Mouse (Mus musculus) MEL (cell line): ENCODE measurements around the gene Kat6b. TPM values are rescaled to one million over a fixed set of nuclear protein-coding genes. Genes with fewer than 3 reads are reported as not detected.

ENCODE experiments used
- DNase-seq: peaks from one replicate; pipeline ENCODE4 v3.0.0; 2011; ENCODE audit warnings: low read depth, low spot score
- H3K27ac ChIP-seq: 2 replicates; pipeline ENCODE4 v1.5.1; 2012; ENCODE audit warnings: low read depth, mild to moderate bottlenecking, control low read depth, low read length, moderate library complexity; ENCODE audit not compliant: control insufficient read depth
- H3K27me3 ChIP-seq, 2 experiments: fragments of 150-350 bp in 1 of 2; sonication (generic) in 1 of 2; 2 replicates each; pipeline ENCODE4 v1.6.1; 2012; ENCODE audit warnings: low read length in 2 of 2, mild to moderate bottlenecking in 2 of 2, improper control_type of control experiment in 1 of 2, moderate library complexity in 1 of 2; ENCODE audit not compliant: insufficient read depth in 2 of 2, control insufficient read depth in 1 of 2
- H3K36me3 ChIP-seq, 2 experiments: 2 replicates each; pipeline ENCODE4 v1.6.1; 2012 to 2014; ENCODE audit warnings: low read length in 2 of 2, improper control_type of control experiment in 1 of 2, inconsistent platforms in 1 of 2, mild to moderate bottlenecking in 1 of 2; ENCODE audit not compliant: insufficient read depth in 2 of 2, control insufficient read depth in 1 of 2
- H3K4me1 ChIP-seq, 2 experiments: fragments of 150-350 bp in 1 of 2; sonication (generic) in 1 of 2; 2 replicates each; pipeline ENCODE4 v1.6.1; 2012; ENCODE audit warnings: low read length in 2 of 2, improper control_type of control experiment in 1 of 2, mild to moderate bottlenecking in 1 of 2; ENCODE audit not compliant: insufficient read depth in 2 of 2, control insufficient read depth in 1 of 2
- H3K4me3 ChIP-seq, 2 experiments: fragments of 150-350 bp in 1 of 2; sonication (generic) in 1 of 2; 2 replicates each; pipeline ENCODE4 v1.5.1; 2012; ENCODE audit warnings: low read depth in 2 of 2, low read length in 2 of 2, mild to moderate bottlenecking in 2 of 2, moderate library complexity in 2 of 2, control low read depth in 1 of 2, improper control_type of control experiment in 1 of 2; ENCODE audit not compliant: control insufficient read depth in 1 of 2, insufficient read depth in 1 of 2
- H3K79me2 ChIP-seq: 2 replicates; pipeline ENCODE4 v1.6.1; 2012; ENCODE audit warnings: mild to moderate bottlenecking, low read length, moderate library complexity; ENCODE audit not compliant: control insufficient read depth, poor library complexity, insufficient read depth
- H3K9ac ChIP-seq: 2 replicates; pipeline ENCODE4 v1.6.1; 2012; ENCODE audit warnings: low read depth, mild to moderate bottlenecking, control low read depth, low read length, moderate library complexity; ENCODE audit not compliant: control insufficient read depth, poor library complexity, severe bottlenecking
- H3K9me3 ChIP-seq: fragments of 150-350 bp; sonication (generic); replicated peaks from 2 replicates; pipeline ENCODE4 v1.6.1; 2012; ENCODE audit warnings: mild to moderate bottlenecking, low read length, improper control_type of control experiment, moderate library complexity; ENCODE audit not compliant: insufficient read depth
- BHLHE40 ChIP-seq: IDR thresholded peaks from 2 replicates; pipeline ENCODE4 v1.6.1; 2012; ENCODE audit warnings: low read depth, mild to moderate bottlenecking, inconsistent platforms, low read length, improper control_type of control experiment, borderline replicate concordance
- CHD2 ChIP-seq: IDR thresholded peaks from 2 replicates; pipeline ENCODE4 v1.6.1; 2011; ENCODE audit warnings: low read length, improper control_type of control experiment
- CTCF ChIP-seq, 3 experiments: IDR thresholded peaks in 2 of 3; conservative IDR thresholded peaks in 1 of 3; 2 replicates each; pipeline ENCODE4 v1.5.1; 2011 to 2012; ENCODE audit warnings: low read length in 3 of 3, low read depth in 2 of 3, mild to moderate bottlenecking in 2 of 3, improper control_type of control experiment in 1 of 3, inconsistent platforms in 1 of 3, mixed read lengths in 1 of 3, moderate library complexity in 1 of 3; ENCODE audit not compliant: control insufficient read depth in 1 of 3, insufficient read depth in 1 of 3, poor library complexity in 1 of 3, severe bottlenecking in 1 of 3
- E2F4 ChIP-seq: IDR thresholded peaks from 2 replicates; pipeline ENCODE4 v1.6.1; 2011; ENCODE audit warnings: low read depth, low read length, improper control_type of control experiment, borderline replicate concordance
- ELF1 ChIP-seq: IDR thresholded peaks from 2 replicates; pipeline ENCODE4 v1.6.1; 2014; ENCODE audit warnings: low read depth, mild to moderate bottlenecking, inconsistent platforms, low read length, improper control_type of control experiment, moderate library complexity
- GATA1 ChIP-seq: IDR thresholded peaks from 2 replicates; pipeline ENCODE4 v1.6.1; 2011; ENCODE audit warnings: low read depth, low read length, improper control_type of control experiment
- JUND ChIP-seq: IDR thresholded peaks from 2 replicates; pipeline ENCODE4 v1.6.1; 2011; ENCODE audit warnings: low read depth, mild to moderate bottlenecking, improper control_type of control experiment, low read length
- MAX ChIP-seq: IDR thresholded peaks from 2 replicates; pipeline ENCODE4 v1.6.1; 2011; ENCODE audit warnings: low read length, improper control_type of control experiment
- MAZ ChIP-seq: IDR thresholded peaks from 2 replicates; pipeline ENCODE4 v1.6.1; 2012; ENCODE audit warnings: low read depth, mild to moderate bottlenecking, inconsistent platforms, low read length, improper control_type of control experiment
- MEF2A ChIP-seq: IDR thresholded peaks from 2 replicates; pipeline ENCODE4 v1.6.1; 2014; ENCODE audit warnings: low read depth, mild to moderate bottlenecking, inconsistent platforms, low read length, improper control_type of control experiment; ENCODE audit not compliant: poor library complexity, insufficient replicate concordance, severe bottlenecking; ENCODE audit errors: extremely low read depth
- MYC ChIP-seq: IDR thresholded peaks from 2 replicates; pipeline ENCODE4 v1.6.1; 2011; ENCODE audit warnings: low read depth, mild to moderate bottlenecking, low read length, improper control_type of control experiment, moderate library complexity
- NELFE ChIP-seq: IDR thresholded peaks from 2 replicates; pipeline ENCODE4 v1.6.1; 2011; ENCODE audit warnings: low read depth, low read length, improper control_type of control experiment
- NRF1 ChIP-seq: IDR thresholded peaks from 2 replicates; pipeline ENCODE4 v1.6.1; 2014; ENCODE audit warnings: low read depth, mild to moderate bottlenecking, inconsistent platforms, low read length, improper control_type of control experiment, moderate library complexity; ENCODE audit not compliant: poor library complexity, insufficient read depth, severe bottlenecking
- RAD21 ChIP-seq: IDR thresholded peaks from 2 replicates; pipeline ENCODE4 v1.6.1; 2011; ENCODE audit warnings: mild to moderate bottlenecking, low read depth, low read length, improper control_type of control experiment
- SMC3 ChIP-seq: IDR thresholded peaks from 2 replicates; pipeline ENCODE4 v1.6.1; 2011; ENCODE audit warnings: low read depth, low read length, improper control_type of control experiment
- TAL1 ChIP-seq: IDR thresholded peaks from 2 replicates; pipeline ENCODE4 v1.6.1; 2012; ENCODE audit warnings: mild to moderate bottlenecking, inconsistent platforms, low read length, moderate library complexity, mixed read lengths
- USF1 ChIP-seq: IDR thresholded peaks from 2 replicates; pipeline ENCODE4 v1.6.1; 2014; ENCODE audit warnings: low read depth, mild to moderate bottlenecking, inconsistent platforms, low read length, improper control_type of control experiment, moderate library complexity
- ZC3H11A ChIP-seq: IDR thresholded peaks from 2 replicates; pipeline ENCODE4 v1.6.1; 2012; ENCODE audit warnings: low read depth, mild to moderate bottlenecking, inconsistent platforms, low read length, improper control_type of control experiment
- ZKSCAN1 ChIP-seq: IDR thresholded peaks from 2 replicates; pipeline ENCODE4 v1.6.1; 2012; ENCODE audit warnings: low read depth, mild to moderate bottlenecking, inconsistent platforms, low read length, improper control_type of control experiment, moderate library complexity
- ZMIZ1 ChIP-seq: IDR thresholded peaks from 2 replicates; pipeline ENCODE4 v1.6.1; 2012; ENCODE audit warnings: low read depth, mild to moderate bottlenecking, inconsistent platforms, low read length, improper control_type of control experiment, moderate library complexity
- ZNF384 ChIP-seq: IDR thresholded peaks from 2 replicates; pipeline ENCODE4 v1.6.1; 2012; ENCODE audit warnings: low read depth, mild to moderate bottlenecking, inconsistent platforms, low read length, improper control_type of control experiment
- polyA plus RNA-seq, 2 experiments: library from polyadenylated mRNA; stranded (reverse) in 1 of 2; unstranded in 1 of 2; fragments of >175 nt in 1 of 2; fragments of >200 nt in 1 of 2; gene quantifications; 2 replicates each; pipeline versions ENCODE4 v1.2.1 to v1.2.4; 2012; ENCODE audit warnings: low replicate concordance in 2 of 2, low read depth in 1 of 2; ENCODE audit not compliant: insufficient read length in 2 of 2, insufficient read depth in 1 of 2, missing spikeins in 1 of 2
- total RNA-seq: library from RNA; depleted of rRNA; stranded (reverse); fragments of 300-350 nt; gene quantifications from 2 replicates; pipeline ENCODE4 v1.2.3, GENCODE M21; 2012

Kat6b gene
- total and polyA plus RNA-seq, 3 experiments = 1.8 to 5.4 TPM; not detected in 1

DNA sequence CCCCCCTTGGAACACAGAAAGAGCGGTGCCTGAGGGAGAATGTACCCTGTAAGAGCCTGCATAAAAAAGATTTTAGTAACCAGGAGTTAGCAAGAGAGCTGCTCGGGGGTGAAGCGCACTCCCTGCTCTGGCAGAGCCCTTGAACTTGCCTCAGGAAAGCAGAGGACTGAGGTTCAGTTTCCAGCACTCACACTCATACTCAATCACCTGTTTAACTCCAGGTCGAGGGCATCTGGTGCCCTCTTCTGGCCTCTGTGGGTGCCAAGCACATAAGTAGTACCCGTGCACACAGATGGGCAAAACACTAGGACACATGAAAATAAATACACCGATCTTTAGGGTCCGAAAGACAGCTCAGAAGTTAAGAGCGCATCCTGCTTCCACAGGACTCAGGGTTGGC lies 1.7 kb upstream of the Kat6b start:
- Histone ChIP-seq H3K27ac (no peak overlapping the region), H3K79me2 (no peaks in the 10 kb centered on the region), H3K36me3 (no peaks in the 10 kb centered on the region), H3K9me3 (no peaks in the 10 kb centered on the region), H3K4me1 (no peaks in the 10 kb centered on the region), H3K27me3 (peaks cover 0 to 2% of the 10 kb centered on the region in 2 experiments; a peak in 1 of 4 replicates), H3K9ac (no peak overlapping the region), H3K4me3 (no peak overlapping the region)
- DNase-seq = no peak
- TF ChIP-seq MAZ (no peak), USF1 (no peak), NELFE (no peak), ELF1 (no peak), MYC (no peak), CTCF (IDR thresholded peaks at IDR 0.05 in 2 of 3, conservative IDR thresholded peaks at IDR 0.05 in 1 of 3; ENCODE audit: control insufficient read depth in 1 of 3, insufficient read depth in 1 of 3, low read depth in 2 of 3, low read length in 3 of 3, poor library complexity in 1 of 3, severe bottlenecking in 1 of 3) (peak in 2 of 3 experiments; percentile 25 to 39; a peak in 3 of 6 replicates), RAD21 (peak; percentile 27), BHLHE40 (no peak), MEF2A (no peak), SMC3 (peak; percentile 40)

DNA sequence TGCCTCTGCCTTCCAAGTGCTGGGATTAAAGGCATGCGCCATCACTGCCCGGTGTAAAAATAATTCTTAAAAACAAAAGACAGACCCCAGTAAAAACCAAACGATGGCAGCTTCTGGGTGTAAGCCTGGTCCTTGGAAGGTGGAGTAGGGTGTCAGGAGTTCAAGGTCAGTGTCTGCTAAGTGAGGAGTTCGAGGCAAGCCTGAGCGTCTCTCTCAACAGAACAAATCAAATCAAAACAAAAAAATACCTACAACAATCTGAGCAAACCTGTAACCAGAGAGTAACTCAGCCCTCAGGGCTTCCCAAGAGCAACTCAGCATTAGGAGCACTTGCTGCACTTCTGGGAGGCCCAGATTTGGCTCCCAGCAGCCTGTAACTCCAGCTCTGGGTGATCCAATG lies 1.0 kb upstream of the Kat6b start:
- no peak for DNase-seq
- TF ChIP-seq GATA1 = no peak
- no peak for TF ChIP-seq ZNF384
- no peak for TF ChIP-seq E2F4
- no peak for TF ChIP-seq TAL1
- no peaks in the 10 kb centered on the region for H3K79me2 ChIP-seq
- peaks cover 0 to 2% of the 10 kb centered on the region in 2 experiments; a peak in 1 of 4 replicates for H3K27me3 ChIP-seq
- no peaks in the 10 kb centered on the region for H3K36me3 ChIP-seq
- no peak overlapping the region for H3K9ac ChIP-seq
- no peaks in the 10 kb centered on the region for H3K9me3 ChIP-seq
- no peak overlapping the region for H3K27ac ChIP-seq
- H3K4me1 ChIP-seq = no peaks in the 10 kb centered on the region
- no peak overlapping the region for H3K4me3 ChIP-seq

GRCm38 (mm10) chr14:21484199-21484598 lies 3.0 kb downstream of the Kat6b start:
- no peaks in the 10 kb centered on the region for H3K27me3 ChIP-seq
- H3K9me3 ChIP-seq = no peaks in the 10 kb centered on the region
- no peak overlapping the region for H3K27ac ChIP-seq
- H3K9ac ChIP-seq = no peak overlapping the region
- no peak overlapping the region for H3K4me3 ChIP-seq
- H3K36me3 ChIP-seq = no peaks in the 10 kb centered on the region
- no peak for DNase-seq
- no peak for TF ChIP-seq CHD2
- no peak for TF ChIP-seq ZKSCAN1
- TF ChIP-seq MAX = no peak
- no peak for TF ChIP-seq ZMIZ1
- TF ChIP-seq ELF1 = no peak
- no peak for TF ChIP-seq ZC3H11A
- no peak for TF ChIP-seq JUND
- TF ChIP-seq NRF1 = no peak
- no peaks in the 10 kb centered on the region for H3K4me1 ChIP-seq
- H3K79me2 ChIP-seq = no peaks in the 10 kb centered on the region
